In the genomic region with DNA sequence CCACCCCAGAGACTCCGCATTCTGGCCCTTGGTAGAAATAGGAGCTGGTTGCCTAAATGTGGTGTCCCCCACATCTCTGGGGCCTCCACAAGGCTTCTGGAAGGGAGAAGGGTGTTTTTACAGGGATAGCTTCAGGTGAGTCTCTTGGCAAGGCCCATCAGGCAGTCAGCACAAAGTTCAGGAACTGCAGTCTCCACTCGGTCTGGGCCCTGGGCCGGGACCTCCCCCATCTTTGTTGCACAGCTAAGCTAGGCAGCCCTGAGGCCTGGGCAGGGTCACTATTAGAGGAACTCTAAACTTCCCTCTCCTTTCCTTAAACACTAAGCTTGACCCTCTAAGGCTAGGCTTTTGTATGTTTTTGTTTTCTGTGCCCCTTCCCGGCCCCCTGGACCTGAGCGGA, we compare ENCODE assay signal across 9 mouse cellular contexts. TPM values are rescaled to one million over a fixed set of nuclear protein-coding genes. Genes with fewer than 3 reads are reported as not detected.
DNase-seq lines count a peak whose midpoint lies in the region; ATAC-seq lines count a peak whose summit lies in the region.
"Had no signal": no experiment of that assay in that cellular context is flagged by ENCODE, and none has a peak within 500 bp of the region (broad histone marks: within the 10 kb centered on the region; RNA-seq: fewer than 3 reads in every experiment).

No protein-coding gene starts in this region.

- H3K4me1 ChIP-seq in heart, embryonic 15.5 days (replicated peaks) = peaks cover 30% of the 10 kb centered on the region
- H3K4me1 ChIP-seq in hindbrain, embryonic 14.5 days (replicated peaks; ENCODE audit: control insufficient read depth, insufficient read depth, low read length) = peaks cover 10% of the 10 kb centered on the region
- peaks cover 35% of the 10 kb centered on the region for H3K4me1 ChIP-seq in midbrain, embryonic 10.5 days

- peak overlapping the region; percentile 69 for H3K9ac ChIP-seq in heart, embryonic 15.5 days
- H3K9ac ChIP-seq in hindbrain, embryonic 14.5 days = peak overlapping the region; percentile 55; the same call in 1 of the 2 replicates

- peak overlapping the region; percentile 95 for H3K4me2 ChIP-seq in heart, embryonic 15.5 days
- H3K4me2 ChIP-seq in hindbrain, embryonic 14.5 days (replicated peaks) = peak overlapping the region; percentile 93

- H3K36me3 ChIP-seq in heart, embryonic 15.5 days = no peaks in the 10 kb centered on the region
- H3K36me3 ChIP-seq in hindbrain, embryonic 14.5 days (replicated peaks; ENCODE audit: control insufficient read depth, insufficient read depth) = no peaks in the 10 kb centered on the region
- no peaks in the 10 kb centered on the region for H3K36me3 ChIP-seq in midbrain, embryonic 10.5 days
- H3K36me3 ChIP-seq: G1E had no signal

- peak overlapping the region; percentile 83 for H3K27ac ChIP-seq in heart, embryonic 15.5 days
- no peak overlapping the region for H3K27ac ChIP-seq in hindbrain, embryonic 14.5 days
- H3K27ac ChIP-seq in midbrain, embryonic 10.5 days (replicated peaks) = peak overlapping the region; percentile 81; the same call in 1 of the 2 replicates

- H3K9me3 ChIP-seq in heart, embryonic 15.5 days (replicated peaks) = no peaks in the 10 kb centered on the region
- H3K9me3 ChIP-seq in hindbrain, embryonic 14.5 days (ENCODE audit: control insufficient read depth, low read length) = no peaks in the 10 kb centered on the region
- H3K9me3 ChIP-seq in midbrain, embryonic 10.5 days (replicated peaks) = no peaks in the 10 kb centered on the region
- H3K9me3 ChIP-seq: G1E had no signal

- H3K4me3 ChIP-seq in heart, embryonic 15.5 days = peak overlapping the region; percentile 74
- peak overlapping the region; percentile 38 for H3K4me3 ChIP-seq in hindbrain, embryonic 14.5 days (replicated peaks; ENCODE audit: low read length)
- H3K4me3 ChIP-seq in midbrain, embryonic 10.5 days = peak overlapping the region; percentile 62

- ATAC-seq in heart, embryonic 15.5 days (replicated peaks; ENCODE audit: insufficient number of reproducible peaks, insufficient read depth, low FRiP score, low read depth) = no peak
- ATAC-seq in common myeloid progenitor, adult 5-6 weeks (replicated peaks; ENCODE audit: low read depth, poor library complexity, severe bottlenecking) = 0 out of 2 replicates have a peak, but pooled peaks have one; percentile 8
- no peak; the same call in 1 of the 2 replicates for ATAC-seq in hindbrain, embryonic 14.5 days (ENCODE audit: low FRiP score)
- ATAC-seq in megakaryocyte progenitor cell, adult 5-6 weeks (replicated peaks; ENCODE audit: poor library complexity) = no peak; the same call in 1 of the 2 replicates

- DNase-seq in heart, adult 9 months (ENCODE audit: low spot score in 2 of 2) = no peak
- DNase-seq in hindbrain, embryonic 14.5 days (ENCODE audit: low spot score) = no peak
- no peak for DNase-seq in midbrain, embryonic 10.5 days (ENCODE audit: low spot score)
- no peak for DNase-seq in thymus, postnatal 36 days
- DNase-seq in Muller cell, postnatal 12 days (ENCODE audit: inconsistent ontology term) = no peak

- 31% methylated on average over 5 of the region's 5 CpGs for WGBS in heart, embryonic 15.5 days
- WGBS in hindbrain, embryonic 14.5 days = 28% methylated on average over 5 of the region's 5 CpGs
- 24% methylated on average over 5 of the region's 5 CpGs for WGBS in midbrain, embryonic 10.5 days

- H3K27me3 ChIP-seq in heart, embryonic 15.5 days = no peaks in the 10 kb centered on the region
- peaks cover 10% of the 10 kb centered on the region; the same call in 1 of the 2 replicates for H3K27me3 ChIP-seq in hindbrain, embryonic 14.5 days (ENCODE audit: control insufficient read depth, insufficient read depth, low read length)
- peaks cover 55% of the 10 kb centered on the region for H3K27me3 ChIP-seq in midbrain, embryonic 10.5 days (ENCODE audit: low read depth, poor library complexity, severe bottlenecking)

RNA-seq across cellular contexts. Expression of a gene that starts 4.6 kb away (rescaled TPM):
- 43.7 and 45.2 TPM in 2 replicates for polyA plus RNA-seq in heart, embryonic 15.5 days (2015; fragmentation: Nextera tagmentation; extraction: Ambion mirVana)
- 50.0 and 58.2 TPM in 2 replicates for total RNA-seq in common myeloid progenitor, adult 5-6 weeks (2017)
- 9.2 and 9.4 TPM in 2 replicates for polyA plus RNA-seq in hindbrain, embryonic 14.5 days (2014; fragmentation: Nextera tagmentation; extraction: Ambion mirVana)
- 9.7 and 10.9 TPM in 2 replicates for polyA plus RNA-seq in midbrain, embryonic 10.5 days (2016; fragmentation: Nextera tagmentation; extraction: Ambion mirVana)
- total RNA-seq in megakaryocyte progenitor cell, adult 5-6 weeks (2015) = 49.7 and 62.0 TPM in 2 replicates
- 112 and 130 TPM in 2 replicates for total RNA-seq in megakaryocyte progenitor cell, adult 5-6 weeks (2017)
- polyA plus RNA-seq: G1E had no signal
